Mouse (Mus musculus) heart, embryonic 10.5 days (tissue): Measurements from ENCODE around the gene Trpm4. TPM values are rescaled to one million over a fixed set of nuclear protein-coding genes. Genes with fewer than 3 reads are reported as not detected.
A peak's percentile ranks its signal among the peaks of the same experiment; 100 is the strongest.
"Not testable (repeated sequence)": the region's sequence is repeated elsewhere in the genome, so short reads cannot be mapped to it uniquely, and the experiment has no call there.

Source experiments
- DNase-seq: peaks from one replicate; pipeline ENCODE4 v3.0.0-alpha.2; 2017; ENCODE audit warnings: low spot score
- H3K27ac ChIP-seq: fragments of 300-500 bp; sonication (generic); 2 replicates; pipeline ENCODE4 v1.5.1; 2016; ENCODE audit warnings: mild to moderate bottlenecking
- H3K27me3 ChIP-seq: fragments of 300-500 bp; sonication (generic); 2 replicates; pipeline ENCODE4 v1.6.1; 2016; ENCODE audit warnings: mild to moderate bottlenecking; ENCODE audit not compliant: poor library complexity, insufficient read depth, severe bottlenecking
- H3K36me3 ChIP-seq: fragments of 300-500 bp; sonication (generic); 2 replicates; pipeline ENCODE4 v1.6.1; 2016; ENCODE audit warnings: mild to moderate bottlenecking, moderate library complexity
- H3K4me1 ChIP-seq: fragments of 300-500 bp; sonication (generic); 2 replicates; pipeline ENCODE4 v1.6.1; 2016; ENCODE audit warnings: mild to moderate bottlenecking
- H3K4me3 ChIP-seq: fragments of 300-500 bp; sonication (generic); 2 replicates; pipeline ENCODE4 v1.5.1; 2016; ENCODE audit warnings: mild to moderate bottlenecking, moderate library complexity
- H3K9me3 ChIP-seq: fragments of 300-500 bp; sonication (generic); 2 replicates; pipeline ENCODE4 v1.6.1; 2016; ENCODE audit warnings: mild to moderate bottlenecking, moderate library complexity
- WGBS: fragments of 180-500 bp; shearing (Covaris S2); methylation state at CpG from one replicate; pipeline ENCODE4 v1.1.7; 2016; 5-methylcytosine and 5-hydroxymethylcytosine counted together
- polyA plus RNA-seq: library from polyadenylated mRNA; unstranded; fragments of >200 nt; fragmentation: Nextera tagmentation; extraction: Ambion mirVana; gene quantifications from 2 replicates; pipeline ENCODE4 v1.2.1, GENCODE M21; 2016

Trpm4 gene
- polyA plus RNA-seq, 1 experiment from 2014 or later = 13.5 TPM

- not testable (repeated sequence) for H3K27ac ChIP-seq, H3K4me3 ChIP-seq, H3K36me3 ChIP-seq, H3K4me1 ChIP-seq, H3K9me3 ChIP-seq, DNase-seq
- peaks cover 18% of the 10 kb centered on the region; the same call in 1 of the 2 replicates for H3K27me3 ChIP-seq
- WGBS = 79% methylated on average over 7 of the region's 7 CpGs
Measured at GRCm38 (mm10) chr7:45255822-45256221, 77.8 kb downstream of the Trpm4 start.

- H3K27me3 ChIP-seq = no peaks in the 10 kb centered on the region
- H3K27ac ChIP-seq = no peak overlapping the region
- 88% methylated on average over 8 of the region's 8 CpGs for WGBS
- peaks cover 8% of the 10 kb centered on the region; the same call in 1 of the 2 replicates for H3K4me1 ChIP-seq
- H3K36me3 ChIP-seq = no peaks in the 10 kb centered on the region
- DNase-seq = peak; percentile 59
- H3K9me3 ChIP-seq = no peaks in the 10 kb centered on the region
- H3K4me3 ChIP-seq = no peak overlapping the region
Measured at GRCm38 (mm10) chr7:45253806-45254205, 79.8 kb downstream of the Trpm4 start.

Other genes starting within 250 kb of the Trpm4 start
- 270 and 314 TPM in 2 replicates for gene Rcn3, start 241.6 kb downstream of the Trpm4 start, polyA plus RNA-seq
- 7.8 and 10.2 TPM in 2 replicates for gene Fcgrt, start 229.9 kb downstream of the Trpm4 start, polyA plus RNA-seq
- gene Rps11, start 209.3 kb downstream of the Trpm4 start, polyA plus RNA-seq = 1,266 and 1,534 TPM in 2 replicates
- gene Rpl13a, start 205.0 kb downstream of the Trpm4 start, polyA plus RNA-seq = 873 and 1,060 TPM in 2 replicates
- gene Gm45713, start 197.5 kb downstream of the Trpm4 start, polyA plus RNA-seq = 0.36 and 0.58 TPM in 2 replicates
- gene Flt3l, start 197.3 kb downstream of the Trpm4 start, polyA plus RNA-seq = 2.5 and 3.1 TPM in 2 replicates
- 97.8 and 102 TPM in 2 replicates for gene Pih1d1, start 179.5 kb downstream of the Trpm4 start, polyA plus RNA-seq
- gene Aldh16a1, start 179.2 kb downstream of the Trpm4 start, polyA plus RNA-seq = 45.2 and 45.7 TPM in 2 replicates
- gene Slc17a7, start 169.8 kb downstream of the Trpm4 start, polyA plus RNA-seq = 0.76 and 1.4 TPM in 2 replicates
- gene Gfy, start 154.2 kb downstream of the Trpm4 start, polyA plus RNA-seq = not detected in 2 replicates
- gene Pth2, start 152.8 kb downstream of the Trpm4 start, polyA plus RNA-seq = 0.41 TPM in 1 of 2 replicates, not detected in the other
- gene Ccdc155, start 128.9 kb downstream of the Trpm4 start, polyA plus RNA-seq = 0.69 and 0.88 TPM in 2 replicates
- 1.2 and 1.9 TPM in 2 replicates for gene Dkkl1, start 121.6 kb downstream of the Trpm4 start, polyA plus RNA-seq
- gene Tead2, start 118.0 kb downstream of the Trpm4 start, polyA plus RNA-seq = 161 and 210 TPM in 2 replicates
- gene Cd37, start 94.7 kb downstream of the Trpm4 start, polyA plus RNA-seq = 1.5 and 2.3 TPM in 2 replicates
- 0.50 and 0.83 TPM in 2 replicates for gene Slc6a16, start 92.7 kb downstream of the Trpm4 start, polyA plus RNA-seq
- gene Slc6a21, start 56.3 kb downstream of the Trpm4 start, polyA plus RNA-seq = not detected in 2 replicates
- gene Hrc, start 1.5 kb upstream of the Trpm4 start, polyA plus RNA-seq = 17.9 and 31.4 TPM in 2 replicates
- 2.4 and 2.9 TPM in 2 replicates for gene Ppfia3, start 33.2 kb upstream of the Trpm4 start, polyA plus RNA-seq
- 0.59 and 1.4 TPM in 2 replicates for gene Lin7b, start 36.8 kb upstream of the Trpm4 start, polyA plus RNA-seq
- gene Snrnp70, start 62.0 kb upstream of the Trpm4 start, polyA plus RNA-seq = 173 and 241 TPM in 2 replicates
- 0.28 and 0.45 TPM in 2 replicates for gene Kcna7, start 71.9 kb upstream of the Trpm4 start, polyA plus RNA-seq
- gene Ntf5, start 79.9 kb upstream of the Trpm4 start, polyA plus RNA-seq = 1.5 and 2.6 TPM in 2 replicates
- gene Lhb, start 87.0 kb upstream of the Trpm4 start, polyA plus RNA-seq = not detected in 2 replicates
- gene Gys1, start 101.1 kb upstream of the Trpm4 start, polyA plus RNA-seq = 79.9 and 124 TPM in 2 replicates
- 121 and 175 TPM in 2 replicates for gene Ruvbl2, start 104.3 kb upstream of the Trpm4 start, polyA plus RNA-seq
- 4,578 and 4,939 TPM in 2 replicates for gene Ftl1, start 126.1 kb upstream of the Trpm4 start, polyA plus RNA-seq
- 187 and 244 TPM in 2 replicates for gene Bax, start 133.1 kb upstream of the Trpm4 start, polyA plus RNA-seq
- 2.6 and 2.9 TPM in 2 replicates for gene Tulp2, start 148.1 kb upstream of the Trpm4 start, polyA plus RNA-seq
- gene Gm45808, start 153.0 kb upstream of the Trpm4 start, polyA plus RNA-seq = not detected in 2 replicates
- gene Dhdh, start 155.0 kb upstream of the Trpm4 start, polyA plus RNA-seq = 5.8 and 6.1 TPM in 2 replicates
- 163 and 198 TPM in 2 replicates for gene Nucb1, start 176.6 kb upstream of the Trpm4 start, polyA plus RNA-seq
- 28.2 and 31.2 TPM in 2 replicates for gene Ppp1r15a, start 192.5 kb upstream of the Trpm4 start, polyA plus RNA-seq
- gene Plekha4, start 192.6 kb upstream of the Trpm4 start, polyA plus RNA-seq = 0.59 and 0.64 TPM in 2 replicates
- 0.42 and 1.2 TPM in 2 replicates for gene Hsd17b14, start 221.1 kb upstream of the Trpm4 start, polyA plus RNA-seq
- gene Bcat2, start 236.4 kb upstream of the Trpm4 start, polyA plus RNA-seq = 76.7 and 80.8 TPM in 2 replicates